Mouse (Mus musculus): ENCODE results near the gene Gm13539. TPM values are rescaled to one million over a fixed set of nuclear protein-coding genes. Genes with fewer than 3 reads are reported as not detected.
A peak's percentile ranks its signal among the peaks of the same experiment; 100 is the strongest.

Gm13539 gene
- polyA plus RNA-seq, 2 experiments: not detected

DNA sequence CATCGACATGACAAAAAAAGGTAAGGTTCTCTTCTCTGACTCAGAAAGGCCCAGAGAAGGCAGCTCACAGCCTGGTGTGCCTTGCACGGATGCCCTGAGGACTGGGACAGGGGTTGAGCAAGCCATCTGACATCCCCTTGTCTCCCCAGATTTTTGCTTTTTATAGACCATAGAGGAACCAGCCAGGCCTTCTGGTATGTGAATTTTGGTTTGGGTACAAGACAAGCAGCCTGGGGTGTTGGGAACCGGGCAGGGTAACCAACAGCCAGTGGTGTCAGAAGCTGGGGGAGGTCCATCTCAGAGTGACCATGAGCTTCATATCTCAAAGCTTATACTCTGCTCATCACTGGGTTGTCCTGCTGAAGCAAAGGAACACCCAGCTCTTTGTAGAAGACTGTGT lies 42.7 kb downstream of the Gm13539 start:
- Histone ChIP-seq H3K4me1 (ENCODE audit: control insufficient read depth, insufficient read depth, low read length) (no peaks in the 10 kb centered on the region), H3K4me3 (replicated peaks; ENCODE audit: low read length) (no peak overlapping the region), H3K27ac (replicated peaks; ENCODE audit: low read depth, low read length) (no peak overlapping the region), H3K27me3 (ENCODE audit: control insufficient read depth, insufficient read depth, low read length) (no peaks in the 10 kb centered on the region), H3K4me2 (replicated peaks; ENCODE audit: low read depth, low read length, severe bottlenecking) (no peak overlapping the region), H3K36me3 (ENCODE audit: control insufficient read depth, insufficient read depth, low read length) (no peaks in the 10 kb centered on the region), H3K9me3 (ENCODE audit: control insufficient read depth, low read length) (no peaks in the 10 kb centered on the region), H3K9ac (ENCODE audit: low read depth, low read length, severe bottlenecking) (no peak overlapping the region)
- DNase-seq (ENCODE audit: low spot score) (no peak), ATAC-seq (ENCODE audit: low FRiP score, low read depth) (no peak)
- TF ChIP-seq POLR2A (IDR thresholded peaks at IDR 0.05; ENCODE audit: borderline replicate concordance, extremely low read depth, insufficient read depth, insufficient read length): no peak
- WGBS: 86% methylated on average over 3 of the region's 3 CpGs

DNA sequence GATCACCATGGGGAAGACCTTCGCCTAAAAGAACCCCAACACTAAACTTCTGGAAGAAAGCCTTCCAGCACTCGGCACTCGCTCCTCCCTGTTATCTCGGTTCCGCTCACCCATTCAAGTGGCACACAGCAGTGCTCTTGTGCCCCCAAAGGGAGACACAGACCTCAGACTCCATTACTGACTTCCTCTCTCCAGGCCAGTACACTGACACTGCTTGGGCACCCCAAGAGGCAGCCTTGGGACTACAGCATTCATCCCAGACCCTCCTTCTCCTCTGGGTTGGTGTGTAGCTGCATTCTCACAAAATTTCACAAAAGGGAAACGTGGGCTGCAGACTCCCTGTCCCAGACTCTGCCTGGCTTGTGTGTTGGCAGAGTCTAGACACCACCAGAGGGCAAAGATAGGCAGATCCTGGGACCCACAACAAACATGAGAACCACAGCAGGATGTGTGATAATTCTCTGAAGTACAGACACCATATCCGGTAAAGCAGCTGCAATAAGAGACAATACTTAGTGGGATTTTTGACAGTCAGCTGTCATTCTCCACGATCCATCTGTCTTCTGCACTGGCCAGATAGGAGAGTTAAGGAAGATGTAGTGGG lies 46.4 kb downstream of the Gm13539 start:
- DNase-seq (ENCODE audit: low spot score) (no peak), ATAC-seq (ENCODE audit: low FRiP score, low read depth) (no peak)
- H3K9me3 ChIP-seq (ENCODE audit: control insufficient read depth, low read length): no peaks in the 10 kb centered on the region
- no peak overlapping the region for H3K4me2 ChIP-seq (replicated peaks; ENCODE audit: low read depth, low read length, severe bottlenecking)
- TF ChIP-seq POLR2A (IDR thresholded peaks at IDR 0.05; ENCODE audit: borderline replicate concordance, extremely low read depth, insufficient read depth, insufficient read length): no peak
- H3K4me3 ChIP-seq (replicated peaks; ENCODE audit: low read length): no peak overlapping the region
- 82% methylated on average over 8 of the region's 8 CpGs for WGBS
- H3K9ac ChIP-seq (ENCODE audit: low read depth, low read length, severe bottlenecking): no peak overlapping the region
- no peaks in the 10 kb centered on the region for H3K36me3 ChIP-seq (ENCODE audit: control insufficient read depth, insufficient read depth, low read length)
- H3K4me1 ChIP-seq (ENCODE audit: control insufficient read depth, insufficient read depth, low read length): no peaks in the 10 kb centered on the region
- H3K27me3 ChIP-seq (ENCODE audit: control insufficient read depth, insufficient read depth, low read length): no peaks in the 10 kb centered on the region
- no peak overlapping the region for H3K27ac ChIP-seq (replicated peaks; ENCODE audit: low read depth, low read length)

DNA sequence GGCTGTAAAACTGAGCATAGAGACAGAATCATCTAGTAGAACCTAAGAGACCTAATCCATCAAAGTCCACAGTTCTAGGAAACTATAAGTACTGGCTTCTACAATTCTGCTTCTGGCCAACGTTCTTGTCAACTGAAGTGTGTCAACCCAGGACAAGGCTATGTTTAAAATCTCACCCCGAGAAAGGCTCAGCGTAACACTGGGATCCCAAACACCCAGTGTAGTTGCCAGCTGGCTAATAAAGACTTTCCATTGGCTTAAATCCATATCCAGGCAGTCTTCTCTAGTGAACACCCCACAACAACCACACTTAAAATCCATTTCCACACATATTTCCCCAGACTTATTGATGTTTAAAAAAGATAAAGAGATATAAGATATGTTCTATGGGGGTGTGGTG lies 48.7 kb downstream of the Gm13539 start:
- Histone ChIP-seq H3K9ac (ENCODE audit: low read depth, low read length, severe bottlenecking) (no peak overlapping the region), H3K4me3 (replicated peaks; ENCODE audit: low read length) (no peak overlapping the region), H3K9me3 (ENCODE audit: control insufficient read depth, low read length) (no peaks in the 10 kb centered on the region), H3K4me2 (replicated peaks; ENCODE audit: low read depth, low read length, severe bottlenecking) (no peak overlapping the region), H3K27ac (replicated peaks; ENCODE audit: low read depth, low read length) (no peak overlapping the region), H3K4me1 (ENCODE audit: control insufficient read depth, insufficient read depth, low read length) (no peaks in the 10 kb centered on the region), H3K27me3 (ENCODE audit: control insufficient read depth, insufficient read depth, low read length) (no peaks in the 10 kb centered on the region), H3K36me3 (ENCODE audit: control insufficient read depth, insufficient read depth, low read length) (no peaks in the 10 kb centered on the region)
- DNase-seq (ENCODE audit: low spot score) (no peak), ATAC-seq (ENCODE audit: low FRiP score, low read depth) (no peak)
- no peak for TF ChIP-seq POLR2A (IDR thresholded peaks at IDR 0.05; ENCODE audit: borderline replicate concordance, extremely low read depth, insufficient read depth, insufficient read length)
- 85% methylated on average over 3 of the region's 3 CpGs for WGBS

DNA sequence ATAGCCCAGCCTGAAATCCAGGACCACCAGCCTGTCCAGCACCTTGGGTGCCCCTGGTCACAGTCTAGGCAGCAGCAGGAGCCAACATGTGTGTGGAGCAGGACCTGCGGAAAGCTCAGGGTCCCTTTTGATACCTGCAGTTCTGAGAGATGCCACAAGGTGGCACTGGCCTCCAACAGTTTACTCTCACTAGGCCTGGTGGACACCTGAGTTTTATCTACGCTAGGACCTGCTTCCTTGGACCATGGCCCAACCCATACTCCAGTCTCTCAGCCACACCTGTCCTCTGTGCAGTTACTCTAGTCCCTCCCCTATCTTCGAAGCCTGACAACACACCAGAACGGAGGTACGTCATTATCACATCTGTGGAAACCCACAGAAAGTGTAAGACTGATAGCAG lies 54.2 kb downstream of the Gm13539 start:
- Histone ChIP-seq H3K9me3 (ENCODE audit: control insufficient read depth, low read length) (no peaks in the 10 kb centered on the region), H3K4me3 (replicated peaks; ENCODE audit: low read length) (no peak overlapping the region), H3K4me2 (replicated peaks; ENCODE audit: low read depth, low read length, severe bottlenecking) (no peak overlapping the region), H3K4me1 (ENCODE audit: control insufficient read depth, insufficient read depth, low read length) (no peaks in the 10 kb centered on the region), H3K36me3 (ENCODE audit: control insufficient read depth, insufficient read depth, low read length) (no peaks in the 10 kb centered on the region), H3K27me3 (ENCODE audit: control insufficient read depth, insufficient read depth, low read length) (no peaks in the 10 kb centered on the region), H3K9ac (ENCODE audit: low read depth, low read length, severe bottlenecking) (no peak overlapping the region), H3K27ac (replicated peaks; ENCODE audit: low read depth, low read length) (no peak overlapping the region)
- WGBS: 44% methylated on average over 5 of the region's 5 CpGs
- TF ChIP-seq POLR2A (IDR thresholded peaks at IDR 0.05; ENCODE audit: borderline replicate concordance, extremely low read depth, insufficient read depth, insufficient read length): 0 out of 2 replicates have a peak, but pooled peaks have one; percentile 14
- ATAC-seq (ENCODE audit: low FRiP score, low read depth) (peak; percentile 44; the same call in 1 of the 2 replicates), DNase-seq (ENCODE audit: low spot score) (peak; percentile 76)

Other genes with a start within 250 kb of the Gm13539 start
- gene Traf2, start 235.3 kb upstream of the Gm13539 start, polyA plus RNA-seq (2012; rRNA removed): 18.0 and 18.9 TPM in 2 replicates
- gene Traf2, start 235.3 kb upstream of the Gm13539 start, polyA plus RNA-seq (2014; fragmentation: Nextera tagmentation; extraction: Ambion mirVana): 29.2 and 35.6 TPM in 2 replicates
- 116 and 174 TPM in 2 replicates for gene Edf1, start 224.4 kb upstream of the Gm13539 start, polyA plus RNA-seq (2012; rRNA removed)
- gene Edf1, start 224.4 kb upstream of the Gm13539 start, polyA plus RNA-seq (2014; fragmentation: Nextera tagmentation; extraction: Ambion mirVana): 325 and 331 TPM in 2 replicates
- 10.9 and 15.0 TPM in 2 replicates for gene Mamdc4, start 207.4 kb upstream of the Gm13539 start, polyA plus RNA-seq (2012; rRNA removed)
- 1.4 and 1.8 TPM in 2 replicates for gene Mamdc4, start 207.4 kb upstream of the Gm13539 start, polyA plus RNA-seq (2014; fragmentation: Nextera tagmentation; extraction: Ambion mirVana)
- 137 and 139 TPM in 2 replicates for gene Phpt1, start 207.0 kb upstream of the Gm13539 start, polyA plus RNA-seq (2012; rRNA removed)
- 167 and 176 TPM in 2 replicates for gene Phpt1, start 207.0 kb upstream of the Gm13539 start, polyA plus RNA-seq (2014; fragmentation: Nextera tagmentation; extraction: Ambion mirVana)
- 2.5 and 3.5 TPM in 2 replicates for gene Ajm1, start 200.5 kb upstream of the Gm13539 start, polyA plus RNA-seq (2012; rRNA removed)
- gene Ajm1, start 200.5 kb upstream of the Gm13539 start, polyA plus RNA-seq (2014; fragmentation: Nextera tagmentation; extraction: Ambion mirVana): 0.18 and 0.19 TPM in 2 replicates
- gene Rabl6, start 173.7 kb upstream of the Gm13539 start, polyA plus RNA-seq (2012; rRNA removed): 99.4 and 110 TPM in 2 replicates
- 74.8 and 80.7 TPM in 2 replicates for gene Rabl6, start 173.7 kb upstream of the Gm13539 start, polyA plus RNA-seq (2014; fragmentation: Nextera tagmentation; extraction: Ambion mirVana)
- gene Ccdc183, start 164.6 kb upstream of the Gm13539 start, polyA plus RNA-seq (2012; rRNA removed): 0.03 TPM in 2 replicates
- gene Ccdc183, start 164.6 kb upstream of the Gm13539 start, polyA plus RNA-seq (2014; fragmentation: Nextera tagmentation; extraction: Ambion mirVana): 0.19 and 0.28 TPM in 2 replicates
- gene Tmem141, start 160.3 kb upstream of the Gm13539 start, polyA plus RNA-seq (2012; rRNA removed): 25.6 and 26.8 TPM in 2 replicates
- gene Tmem141, start 160.3 kb upstream of the Gm13539 start, polyA plus RNA-seq (2014; fragmentation: Nextera tagmentation; extraction: Ambion mirVana): 30.3 and 31.9 TPM in 2 replicates
- gene Fcna, start 154.2 kb upstream of the Gm13539 start, polyA plus RNA-seq (2012; rRNA removed): 0.92 and 0.98 TPM in 2 replicates
- 2.0 TPM in 2 replicates for gene Fcna, start 154.2 kb upstream of the Gm13539 start, polyA plus RNA-seq (2014; fragmentation: Nextera tagmentation; extraction: Ambion mirVana)
- 0.13 and 0.29 TPM in 2 replicates for gene Lcn8, start 129.1 kb upstream of the Gm13539 start, polyA plus RNA-seq (2012; rRNA removed)
- 0.72 TPM in 1 of 2 replicates, not detected in the other for gene Lcn8, start 129.1 kb upstream of the Gm13539 start, polyA plus RNA-seq (2014; fragmentation: Nextera tagmentation; extraction: Ambion mirVana)
- gene Lcn5, start 124.3 kb upstream of the Gm13539 start, polyA plus RNA-seq (2012; rRNA removed): 0.26 TPM in 1 of 2 replicates, not detected in the other
- gene Lcn5, start 124.3 kb upstream of the Gm13539 start, polyA plus RNA-seq (2014; fragmentation: Nextera tagmentation; extraction: Ambion mirVana): not detected in 2 replicates
- not detected in 2 replicates for gene Lcn6, start 105.5 kb upstream of the Gm13539 start, polyA plus RNA-seq (2012; rRNA removed)
- gene Lcn6, start 105.5 kb upstream of the Gm13539 start, polyA plus RNA-seq (2014; fragmentation: Nextera tagmentation; extraction: Ambion mirVana): not detected in 2 replicates
- not detected in 2 replicates for gene Lcn10, start 99.5 kb upstream of the Gm13539 start, polyA plus RNA-seq (2012; rRNA removed)
- not detected in 2 replicates for gene Lcn10, start 99.5 kb upstream of the Gm13539 start, polyA plus RNA-seq (2014; fragmentation: Nextera tagmentation; extraction: Ambion mirVana)
- not detected in 2 replicates for gene Obp2a, start 82.2 kb upstream of the Gm13539 start, polyA plus RNA-seq (2012; rRNA removed)
- gene Obp2a, start 82.2 kb upstream of the Gm13539 start, polyA plus RNA-seq (2014; fragmentation: Nextera tagmentation; extraction: Ambion mirVana): not detected in 2 replicates
- 66.3 and 75.3 TPM in 2 replicates for gene Bmyc, start 75.5 kb upstream of the Gm13539 start, polyA plus RNA-seq (2012; rRNA removed)
- gene Bmyc, start 75.5 kb upstream of the Gm13539 start, polyA plus RNA-seq (2014; fragmentation: Nextera tagmentation; extraction: Ambion mirVana): 93.1 and 93.5 TPM in 2 replicates
- gene Obp2b, start 45.2 kb upstream of the Gm13539 start, polyA plus RNA-seq (2012; rRNA removed): not detected in 2 replicates
- not detected in 2 replicates for gene Obp2b, start 45.2 kb upstream of the Gm13539 start, polyA plus RNA-seq (2014; fragmentation: Nextera tagmentation; extraction: Ambion mirVana)
- not detected in 2 replicates for gene Lcn3, start 16.7 kb upstream of the Gm13539 start, polyA plus RNA-seq (2012; rRNA removed)
- gene Lcn3, start 16.7 kb upstream of the Gm13539 start, polyA plus RNA-seq (2014; fragmentation: Nextera tagmentation; extraction: Ambion mirVana): not detected in 2 replicates
- not detected in 2 replicates for gene Lcn11, start 5.2 kb upstream of the Gm13539 start, polyA plus RNA-seq (2012; rRNA removed)
- gene Lcn11, start 5.2 kb upstream of the Gm13539 start, polyA plus RNA-seq (2014; fragmentation: Nextera tagmentation; extraction: Ambion mirVana): not detected in 2 replicates
- not detected in 2 replicates for gene Glt6d1, start 33.6 kb downstream of the Gm13539 start, polyA plus RNA-seq (2012; rRNA removed)
- gene Glt6d1, start 33.6 kb downstream of the Gm13539 start, polyA plus RNA-seq (2014; fragmentation: Nextera tagmentation; extraction: Ambion mirVana): not detected in 2 replicates
- gene Lcn9, start 40.9 kb downstream of the Gm13539 start, polyA plus RNA-seq (2012; rRNA removed): 0.12 TPM in 1 of 2 replicates, not detected in the other
- not detected in 2 replicates for gene Lcn9, start 40.9 kb downstream of the Gm13539 start, polyA plus RNA-seq (2014; fragmentation: Nextera tagmentation; extraction: Ambion mirVana)
- gene Sohlh1, start 65.0 kb downstream of the Gm13539 start, polyA plus RNA-seq (2012; rRNA removed): 0.18 and 0.28 TPM in 2 replicates
- 0.14 and 0.46 TPM in 2 replicates for gene Sohlh1, start 65.0 kb downstream of the Gm13539 start, polyA plus RNA-seq (2014; fragmentation: Nextera tagmentation; extraction: Ambion mirVana)
- 2.7 and 3.2 TPM in 2 replicates for gene Kcnt1, start 81.5 kb downstream of the Gm13539 start, polyA plus RNA-seq (2012; rRNA removed)
- gene Kcnt1, start 81.5 kb downstream of the Gm13539 start, polyA plus RNA-seq (2014; fragmentation: Nextera tagmentation; extraction: Ambion mirVana): 0.08 and 0.15 TPM in 2 replicates
- gene Camsap1, start 201.0 kb downstream of the Gm13539 start, polyA plus RNA-seq (2012; rRNA removed): 16.1 and 16.7 TPM in 2 replicates
- gene Camsap1, start 201.0 kb downstream of the Gm13539 start, polyA plus RNA-seq (2014; fragmentation: Nextera tagmentation; extraction: Ambion mirVana): 24.2 and 27.8 TPM in 2 replicates
- 76.5 and 78.8 TPM in 2 replicates for gene Ubac1, start 239.5 kb downstream of the Gm13539 start, polyA plus RNA-seq (2012; rRNA removed)
- 99.3 and 106 TPM in 2 replicates for gene Ubac1, start 239.5 kb downstream of the Gm13539 start, polyA plus RNA-seq (2014; fragmentation: Nextera tagmentation; extraction: Ambion mirVana)